ENCODE assay signal across 11 mouse cellular contexts in genomic region chrX:10034666-10035065, GRCm38 (mm10).
A peak's percentile ranks its signal among the peaks of the same experiment; 100 is the strongest.
DNase-seq lines count a peak whose midpoint lies in the region; ATAC-seq and TF ChIP-seq lines count a peak whose summit lies in the region.
"Had no signal": no experiment of that assay in that cellular context is flagged by ENCODE, and none has a peak within 500 bp of the region (broad histone marks: within the 10 kb centered on the region; RNA-seq: fewer than 3 reads in every experiment).

No protein-coding gene starts in this region.

- no peaks in the 10 kb centered on the region for H3K36me3 ChIP-seq in hindbrain, embryonic 11.5 days (ENCODE audit: control insufficient read depth, insufficient read depth, low read length)
- H3K36me3 ChIP-seq in hindbrain, embryonic 14.5 days (replicated peaks; ENCODE audit: control insufficient read depth, insufficient read depth) = no peaks in the 10 kb centered on the region
- H3K36me3 ChIP-seq in lung, embryonic 14.5 days (ENCODE audit: insufficient read depth) = no peaks in the 10 kb centered on the region
- H3K36me3 ChIP-seq: heart, embryonic 15.5 days; intestine, embryonic 15.5 days had no signal

- H3K9ac ChIP-seq in hindbrain, embryonic 11.5 days (ENCODE audit: low read depth, low read length) = no peak overlapping the region
- no peak overlapping the region for H3K9ac ChIP-seq in hindbrain, embryonic 14.5 days
- no peak overlapping the region for H3K9ac ChIP-seq in lung, embryonic 14.5 days
- H3K9ac ChIP-seq: heart, embryonic 15.5 days; intestine, embryonic 15.5 days had no signal

- H3K27me3 ChIP-seq in hindbrain, embryonic 11.5 days (ENCODE audit: control insufficient read depth, insufficient read depth, low read length) = no peaks in the 10 kb centered on the region
- H3K27me3 ChIP-seq in hindbrain, embryonic 14.5 days (ENCODE audit: control insufficient read depth, insufficient read depth, low read length) = no peaks in the 10 kb centered on the region
- H3K27me3 ChIP-seq in lung, embryonic 14.5 days (ENCODE audit: insufficient read depth, low read length) = no peaks in the 10 kb centered on the region
- H3K27me3 ChIP-seq: heart, embryonic 15.5 days; intestine, embryonic 15.5 days had no signal

- no peak overlapping the region for H3K4me3 ChIP-seq in hindbrain, embryonic 11.5 days (ENCODE audit: low read depth, low read length)
- no peak overlapping the region for H3K4me3 ChIP-seq in hindbrain, embryonic 14.5 days (replicated peaks; ENCODE audit: low read length)
- no peak overlapping the region for H3K4me3 ChIP-seq in lung, embryonic 14.5 days (ENCODE audit: low read depth, low read length)
- H3K4me3 ChIP-seq: heart, embryonic 15.5 days; intestine, embryonic 15.5 days had no signal

- ATAC-seq in hindbrain, embryonic 11.5 days (ENCODE audit: low FRiP score) = no peak
- ATAC-seq in hindbrain, embryonic 14.5 days (ENCODE audit: low FRiP score) = no peak
- no peak for ATAC-seq in lung, embryonic 14.5 days (ENCODE audit: insufficient read depth)
- ATAC-seq: intestine, embryonic 15.5 days had no signal

- peak; percentile 30 for TF ChIP-seq CTCF in lung, embryonic 14.5 days (IDR thresholded peaks at IDR 0.05; ENCODE audit: low read depth)

- no peaks in the 10 kb centered on the region for H3K4me1 ChIP-seq in hindbrain, embryonic 11.5 days (replicated peaks; ENCODE audit: control insufficient read depth, insufficient read depth, low read length)
- H3K4me1 ChIP-seq in hindbrain, embryonic 14.5 days (replicated peaks; ENCODE audit: control insufficient read depth, insufficient read depth, low read length) = no peaks in the 10 kb centered on the region
- H3K4me1 ChIP-seq in lung, embryonic 14.5 days (ENCODE audit: insufficient read depth) = no peaks in the 10 kb centered on the region
- H3K4me1 ChIP-seq: heart, embryonic 15.5 days; intestine, embryonic 15.5 days had no signal

- no peak overlapping the region for H3K27ac ChIP-seq in hindbrain, embryonic 11.5 days (ENCODE audit: low read depth, low read length)
- H3K27ac ChIP-seq in hindbrain, embryonic 14.5 days = no peak overlapping the region
- no peak overlapping the region for H3K27ac ChIP-seq in lung, embryonic 14.5 days (ENCODE audit: low read depth)
- H3K27ac ChIP-seq: heart, embryonic 15.5 days; intestine, embryonic 15.5 days had no signal

- H3K9me3 ChIP-seq in hindbrain, embryonic 11.5 days (ENCODE audit: control insufficient read depth, low read length) = no peaks in the 10 kb centered on the region
- no peaks in the 10 kb centered on the region for H3K9me3 ChIP-seq in hindbrain, embryonic 14.5 days (ENCODE audit: control insufficient read depth, low read length)
- no peaks in the 10 kb centered on the region for H3K9me3 ChIP-seq in lung, embryonic 14.5 days (ENCODE audit: low read depth, low read length)
- H3K9me3 ChIP-seq: heart, embryonic 15.5 days; intestine, embryonic 15.5 days had no signal

- peak; percentile 2 for DNase-seq in hindbrain, embryonic 11.5 days (ENCODE audit: low spot score)
- no peak for DNase-seq in hindbrain, embryonic 14.5 days (ENCODE audit: low spot score)
- DNase-seq in lung, embryonic 14.5 days = peak; percentile 0
- DNase-seq in lung, postnatal 25 days (ENCODE audit: low spot score) = no peak
- peak; percentile 22 for DNase-seq in embryo, embryonic 10 days (ENCODE audit: low spot score)
- peak; percentile 1 for DNase-seq in retina, postnatal 1 day
- no peak for DNase-seq in spleen, adult 12 weeks (ENCODE audit: low spot score)
- DNase-seq in left cerebral cortex, adult 11 months (ENCODE audit: low spot score) = no peak
- DNase-seq: cerebellum, adult 11-12 months had no signal

- H3K4me2 ChIP-seq in hindbrain, embryonic 11.5 days (replicated peaks; ENCODE audit: low read depth, low read length) = no peak overlapping the region
- no peak overlapping the region for H3K4me2 ChIP-seq in hindbrain, embryonic 14.5 days (replicated peaks)
- H3K4me2 ChIP-seq in lung, embryonic 14.5 days = no peak overlapping the region
- H3K4me2 ChIP-seq: heart, embryonic 15.5 days; intestine, embryonic 15.5 days had no signal

Comparison
In these comparisons a context has a peak if more than half of its experiments do, and no peak if none do; other contexts are left out.
1. DNase-seq: peak in hindbrain, embryonic 11.5 days (single experiment), lung, embryonic 14.5 days (single experiment), embryo, embryonic 10 days (single experiment) and retina, postnatal 1 day (single experiment); none in hindbrain, embryonic 14.5 days (single experiment), lung, postnatal 25 days (single experiment), spleen, adult 12 weeks (single experiment) and left cerebral cortex, adult 11 months (single experiment).